9 mouse cellular contexts compared by ENCODE assay signal in the genomic region with DNA sequence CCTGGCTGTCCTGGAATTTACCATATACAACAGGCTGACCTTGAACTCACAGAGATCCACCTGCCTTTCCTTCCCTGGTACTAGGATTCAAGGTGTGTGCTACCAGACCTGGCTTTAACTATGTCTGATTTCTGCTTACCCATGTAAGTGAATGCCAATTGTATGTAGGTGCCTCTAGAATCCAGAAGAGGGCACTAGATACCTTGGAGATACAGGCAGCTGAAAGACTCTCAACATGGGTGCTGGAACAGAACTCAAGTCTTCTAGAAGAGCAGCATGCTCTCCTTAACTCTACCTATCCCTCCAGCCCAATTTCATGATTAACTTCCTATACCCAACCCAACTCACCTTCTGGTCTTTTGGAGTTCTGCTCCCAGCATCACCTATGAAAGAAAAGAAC. TPM values are rescaled to one million over a fixed set of nuclear protein-coding genes. Genes with fewer than 3 reads are reported as not detected.
DNase-seq lines count a peak whose midpoint lies in the region; ATAC-seq lines count a peak whose summit lies in the region.
"Had no signal": no experiment of that assay in that cellular context is flagged by ENCODE, and none has a peak within 500 bp of the region (broad histone marks: within the 10 kb centered on the region; RNA-seq: fewer than 3 reads in every experiment).

No protein-coding gene starts in this region.

- H3K9me3 ChIP-seq in hindbrain, embryonic 11.5 days (ENCODE audit: control insufficient read depth, low read length), result no peaks in the 10 kb centered on the region
- H3K9me3 ChIP-seq in hindbrain, embryonic 14.5 days (ENCODE audit: control insufficient read depth, low read length), result no peaks in the 10 kb centered on the region
- peaks cover 3% of the 10 kb centered on the region; the same call in 1 of the 2 replicates for H3K9me3 ChIP-seq in embryonic facial prominence, embryonic 14.5 days (ENCODE audit: control insufficient read depth, low read length)
- H3K9me3 ChIP-seq in midbrain, embryonic 16.5 days (replicated peaks; ENCODE audit: control insufficient read depth, low read length, poor library complexity, severe bottlenecking), result no peaks in the 10 kb centered on the region
- no peaks in the 10 kb centered on the region for H3K9me3 ChIP-seq in forebrain, embryonic 15.5 days

- peak; percentile 31 for DNase-seq in hindbrain, embryonic 11.5 days (ENCODE audit: low spot score)
- DNase-seq in hindbrain, embryonic 14.5 days (ENCODE audit: low spot score), result no peak
- peak; percentile 82 for DNase-seq in 416B (ENCODE audit: low read depth)
- DNase-seq in ES-CJ7 (ENCODE audit: low read depth, low spot score), result peak; percentile 79
- DNase-seq in embryonic facial prominence, embryonic 14.5 days (ENCODE audit: low spot score), result peak; percentile 30
- DNase-seq in retina, adult 2 months (ENCODE audit: low read depth, low spot score), result peak; percentile 23

- H3K4me2 ChIP-seq in hindbrain, embryonic 11.5 days (replicated peaks; ENCODE audit: low read depth, low read length), result no peak overlapping the region
- no peak overlapping the region for H3K4me2 ChIP-seq in hindbrain, embryonic 14.5 days (replicated peaks)
- no peak overlapping the region for H3K4me2 ChIP-seq in embryonic facial prominence, embryonic 14.5 days (ENCODE audit: low read depth, low read length)
- no peak overlapping the region for H3K4me2 ChIP-seq in midbrain, embryonic 16.5 days (ENCODE audit: low read length)
- no peak overlapping the region for H3K4me2 ChIP-seq in forebrain, embryonic 15.5 days (replicated peaks)

- no peak for ATAC-seq in hindbrain, embryonic 11.5 days (ENCODE audit: low FRiP score)
- ATAC-seq in hindbrain, embryonic 14.5 days (ENCODE audit: low FRiP score), result no peak
- 0 out of 2 replicates have a peak, but pooled peaks have one; percentile 15 for ATAC-seq in embryonic facial prominence, embryonic 14.5 days (ENCODE audit: low read depth)
- no peak for ATAC-seq in midbrain, embryonic 16.5 days
- ATAC-seq in forebrain, embryonic 15.5 days (replicated peaks), result no peak

- H3K9ac ChIP-seq in hindbrain, embryonic 11.5 days (ENCODE audit: low read depth, low read length), result no peak overlapping the region
- H3K9ac ChIP-seq in hindbrain, embryonic 14.5 days, result no peak overlapping the region
- no peak overlapping the region for H3K9ac ChIP-seq in embryonic facial prominence, embryonic 14.5 days (ENCODE audit: low read depth, low read length)
- no peak overlapping the region for H3K9ac ChIP-seq in midbrain, embryonic 16.5 days (ENCODE audit: low read depth, low read length)
- no peak overlapping the region for H3K9ac ChIP-seq in forebrain, embryonic 15.5 days (replicated peaks)

- H3K4me3 ChIP-seq in hindbrain, embryonic 11.5 days (ENCODE audit: low read depth, low read length), result no peak overlapping the region
- no peak overlapping the region for H3K4me3 ChIP-seq in hindbrain, embryonic 14.5 days (replicated peaks; ENCODE audit: low read length)
- H3K4me3 ChIP-seq in embryonic facial prominence, embryonic 14.5 days (ENCODE audit: low read depth, low read length), result no peak overlapping the region
- no peak overlapping the region for H3K4me3 ChIP-seq in midbrain, embryonic 16.5 days (ENCODE audit: low read depth, low read length)
- no peak overlapping the region for H3K4me3 ChIP-seq in forebrain, embryonic 15.5 days

- no peak overlapping the region for H3K27ac ChIP-seq in hindbrain, embryonic 11.5 days (ENCODE audit: low read depth, low read length)
- H3K27ac ChIP-seq in hindbrain, embryonic 14.5 days, result no peak overlapping the region
- no peak overlapping the region for H3K27ac ChIP-seq in embryonic facial prominence, embryonic 14.5 days (replicated peaks; ENCODE audit: low read depth, low read length)
- H3K27ac ChIP-seq in midbrain, embryonic 16.5 days (ENCODE audit: low read length), result no peak overlapping the region
- no peak overlapping the region for H3K27ac ChIP-seq in forebrain, embryonic 15.5 days (replicated peaks)

- H3K36me3 ChIP-seq in hindbrain, embryonic 11.5 days (ENCODE audit: control insufficient read depth, insufficient read depth, low read length), result peaks cover 19% of the 10 kb centered on the region
- H3K36me3 ChIP-seq in hindbrain, embryonic 14.5 days (replicated peaks; ENCODE audit: control insufficient read depth, insufficient read depth), result peaks cover 88% of the 10 kb centered on the region
- H3K36me3 ChIP-seq in embryonic facial prominence, embryonic 14.5 days (ENCODE audit: control insufficient read depth, insufficient read depth, low read length), result peaks cover 85% of the 10 kb centered on the region
- peaks cover 54% of the 10 kb centered on the region for H3K36me3 ChIP-seq in midbrain, embryonic 16.5 days (ENCODE audit: control insufficient read depth, insufficient read depth, low read length)
- H3K36me3 ChIP-seq in forebrain, embryonic 15.5 days, result peaks cover 78% of the 10 kb centered on the region

- H3K27me3 ChIP-seq in hindbrain, embryonic 11.5 days (ENCODE audit: control insufficient read depth, insufficient read depth, low read length), result no peaks in the 10 kb centered on the region
- no peaks in the 10 kb centered on the region for H3K27me3 ChIP-seq in hindbrain, embryonic 14.5 days (ENCODE audit: control insufficient read depth, insufficient read depth, low read length)
- H3K27me3 ChIP-seq in embryonic facial prominence, embryonic 14.5 days (replicated peaks; ENCODE audit: control insufficient read depth, insufficient read depth, low read length), result no peaks in the 10 kb centered on the region
- no peaks in the 10 kb centered on the region for H3K27me3 ChIP-seq in midbrain, embryonic 16.5 days (ENCODE audit: control insufficient read depth, insufficient read depth, low read depth, low read length)
- H3K27me3 ChIP-seq in forebrain, embryonic 15.5 days, result no peaks in the 10 kb centered on the region

- no peaks in the 10 kb centered on the region for H3K4me1 ChIP-seq in hindbrain, embryonic 11.5 days (replicated peaks; ENCODE audit: control insufficient read depth, insufficient read depth, low read length)
- H3K4me1 ChIP-seq in hindbrain, embryonic 14.5 days (replicated peaks; ENCODE audit: control insufficient read depth, insufficient read depth, low read length), result no peaks in the 10 kb centered on the region
- H3K4me1 ChIP-seq in embryonic facial prominence, embryonic 14.5 days (ENCODE audit: control insufficient read depth, insufficient read depth, low read length), result no peaks in the 10 kb centered on the region
- no peaks in the 10 kb centered on the region for H3K4me1 ChIP-seq in midbrain, embryonic 16.5 days (ENCODE audit: control insufficient read depth, insufficient read depth, low read length)
- no peaks in the 10 kb centered on the region for H3K4me1 ChIP-seq in forebrain, embryonic 15.5 days

RNA-seq across cellular contexts. Expression of a gene that starts 7.5 kb away (rescaled TPM):
- polyA plus RNA-seq in hindbrain, embryonic 11.5 days (2014; fragmentation: Nextera tagmentation; extraction: Ambion mirVana), result 58.6 and 63.2 TPM in 2 replicates
- 47.6 and 54.2 TPM in 2 replicates for polyA plus RNA-seq in hindbrain, embryonic 14.5 days (2014; fragmentation: Nextera tagmentation; extraction: Ambion mirVana)
- polyA plus RNA-seq in embryonic facial prominence, embryonic 14.5 days (2014; fragmentation: Nextera tagmentation; extraction: Ambion mirVana), result 39.3 and 44.2 TPM in 2 replicates
- polyA plus RNA-seq in midbrain, embryonic 16.5 days (2015; fragmentation: Nextera tagmentation; extraction: Ambion mirVana), result 42.3 and 43.3 TPM in 2 replicates
- polyA plus RNA-seq in forebrain, embryonic 15.5 days (2015; fragmentation: Nextera tagmentation; extraction: Ambion mirVana), result 45.2 and 48.8 TPM in 2 replicates

RNA-seq across cellular contexts. Expression of a gene that starts 34.9 kb away (rescaled TPM):
- polyA plus RNA-seq in hindbrain, embryonic 11.5 days (2014; fragmentation: Nextera tagmentation; extraction: Ambion mirVana), result 101 and 105 TPM in 2 replicates
- polyA plus RNA-seq in hindbrain, embryonic 14.5 days (2014; fragmentation: Nextera tagmentation; extraction: Ambion mirVana), result 81.8 and 88.3 TPM in 2 replicates
- 133 and 134 TPM in 2 replicates for polyA plus RNA-seq in embryonic facial prominence, embryonic 14.5 days (2014; fragmentation: Nextera tagmentation; extraction: Ambion mirVana)
- polyA plus RNA-seq in midbrain, embryonic 16.5 days (2015; fragmentation: Nextera tagmentation; extraction: Ambion mirVana), result 89.6 and 101 TPM in 2 replicates
- 96.7 and 101 TPM in 2 replicates for polyA plus RNA-seq in forebrain, embryonic 15.5 days (2015; fragmentation: Nextera tagmentation; extraction: Ambion mirVana)

RNA-seq across cellular contexts. Expression of a gene that starts 42.5 kb away (rescaled TPM):
- polyA plus RNA-seq in hindbrain, embryonic 11.5 days (2014; fragmentation: Nextera tagmentation; extraction: Ambion mirVana), result 1.6 and 2.1 TPM in 2 replicates
- polyA plus RNA-seq in hindbrain, embryonic 14.5 days (2014; fragmentation: Nextera tagmentation; extraction: Ambion mirVana), result 0.24 and 0.52 TPM in 2 replicates
- polyA plus RNA-seq in embryonic facial prominence, embryonic 14.5 days (2014; fragmentation: Nextera tagmentation; extraction: Ambion mirVana), result 2.8 TPM in 2 replicates
- 0.23 and 0.34 TPM in 2 replicates for polyA plus RNA-seq in midbrain, embryonic 16.5 days (2015; fragmentation: Nextera tagmentation; extraction: Ambion mirVana)
- 0.47 and 0.61 TPM in 2 replicates for polyA plus RNA-seq in forebrain, embryonic 15.5 days (2015; fragmentation: Nextera tagmentation; extraction: Ambion mirVana)

RNA-seq across cellular contexts. Expression of a gene that starts 53.1 kb away (rescaled TPM):
- not detected in 2 replicates for polyA plus RNA-seq in hindbrain, embryonic 11.5 days (2014; fragmentation: Nextera tagmentation; extraction: Ambion mirVana)
- not detected in 2 replicates for polyA plus RNA-seq in hindbrain, embryonic 14.5 days (2014; fragmentation: Nextera tagmentation; extraction: Ambion mirVana)
- 0.30 TPM in 1 of 2 replicates, not detected in the other for polyA plus RNA-seq in embryonic facial prominence, embryonic 14.5 days (2014; fragmentation: Nextera tagmentation; extraction: Ambion mirVana)
- not detected in 2 replicates for polyA plus RNA-seq in midbrain, embryonic 16.5 days (2015; fragmentation: Nextera tagmentation; extraction: Ambion mirVana)
- not detected in 2 replicates for polyA plus RNA-seq in forebrain, embryonic 15.5 days (2015; fragmentation: Nextera tagmentation; extraction: Ambion mirVana)
- polyA plus RNA-seq: gonadal fat pad, adult 2 months had no signal
